Mouse (Mus musculus) pancreas, adult 10 weeks (tissue): ENCODE data around the gene Gm13420. TPM values are rescaled to one million over a fixed set of nuclear protein-coding genes. Genes with fewer than 3 reads are reported as not detected.

Source experiments
- polyA plus RNA-seq: library from polyadenylated mRNA; stranded (reverse); fragments of 350-450 nt; fragmentation: Illumina TruSeq; extraction: RNeasy Lipid Tissue Mini Kit (QIAGEN cat#74804); gene quantifications from one replicate; pipeline ENCODE4 v1.2.3, GENCODE M21; 2015; ENCODE audit warnings: low read depth, low replicate concordance; ENCODE audit not compliant: insufficient read depth

The Gm13420 gene
- polyA plus RNA-seq, result 3.2 TPM

DNA sequence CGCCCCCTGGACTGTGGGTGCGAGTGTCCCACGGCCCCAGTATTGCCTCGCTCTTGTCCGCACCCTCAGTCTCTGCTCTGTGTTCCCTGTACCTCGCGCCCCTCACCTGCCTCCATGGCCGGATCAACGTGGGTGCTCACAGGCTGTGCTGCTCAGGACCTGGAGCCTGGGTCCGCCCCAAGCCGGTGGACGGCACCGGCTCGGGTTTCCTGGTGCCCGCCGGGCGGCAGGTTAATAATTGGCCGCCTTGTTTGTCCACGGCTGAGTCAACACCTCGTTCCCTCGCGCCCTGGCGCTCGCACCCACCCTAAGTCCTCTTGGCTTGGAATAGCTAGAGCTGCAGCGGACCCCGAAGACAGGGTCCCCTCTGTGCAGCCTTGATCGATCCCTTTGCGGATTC, at the start of gene Gm13420:
Gene Gm13420, minus strand, starts transcription at position 189 of the 400 bp plus-strand sequence.

DNA sequence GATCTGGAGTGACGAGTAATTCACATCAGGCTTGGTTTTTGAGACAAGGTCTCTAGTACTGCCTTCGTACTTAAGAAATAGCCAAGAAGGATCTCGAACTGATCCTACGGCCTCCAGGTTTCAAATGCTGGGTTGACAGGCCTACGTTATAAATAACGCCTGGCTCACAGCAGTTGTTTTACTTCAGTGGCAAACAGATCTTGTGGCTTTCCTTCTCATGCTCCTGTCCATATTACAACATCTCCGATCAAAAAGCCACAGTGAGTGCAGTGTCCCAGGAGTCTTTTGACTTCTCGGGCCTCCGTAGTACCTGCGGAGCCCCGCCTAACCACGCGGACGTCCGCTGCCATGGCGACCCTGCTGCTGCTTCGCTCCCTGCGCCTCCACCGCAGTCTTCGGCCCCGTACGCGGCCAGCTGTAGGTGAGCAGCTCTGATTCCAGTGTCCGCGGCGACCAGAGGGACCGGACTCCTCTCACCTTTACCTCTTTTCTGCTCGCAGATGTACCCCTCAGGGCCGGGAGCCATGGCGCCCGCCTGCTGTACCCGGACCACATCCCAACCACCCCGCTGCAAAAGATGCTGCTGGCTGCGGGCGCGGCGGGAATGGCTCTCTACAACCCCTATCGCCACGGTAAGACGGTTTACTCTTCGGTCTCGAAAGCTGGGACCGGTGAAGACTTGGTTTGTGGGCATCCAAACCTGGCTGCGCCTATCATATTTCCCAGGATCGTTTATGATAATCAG, 36.6 kb upstream of the Gm13420 start, which contains the start of gene Trub2:
Gene Trub2, minus strand, starts transcription at position 566 of the 745 bp plus-strand sequence.

DNA sequence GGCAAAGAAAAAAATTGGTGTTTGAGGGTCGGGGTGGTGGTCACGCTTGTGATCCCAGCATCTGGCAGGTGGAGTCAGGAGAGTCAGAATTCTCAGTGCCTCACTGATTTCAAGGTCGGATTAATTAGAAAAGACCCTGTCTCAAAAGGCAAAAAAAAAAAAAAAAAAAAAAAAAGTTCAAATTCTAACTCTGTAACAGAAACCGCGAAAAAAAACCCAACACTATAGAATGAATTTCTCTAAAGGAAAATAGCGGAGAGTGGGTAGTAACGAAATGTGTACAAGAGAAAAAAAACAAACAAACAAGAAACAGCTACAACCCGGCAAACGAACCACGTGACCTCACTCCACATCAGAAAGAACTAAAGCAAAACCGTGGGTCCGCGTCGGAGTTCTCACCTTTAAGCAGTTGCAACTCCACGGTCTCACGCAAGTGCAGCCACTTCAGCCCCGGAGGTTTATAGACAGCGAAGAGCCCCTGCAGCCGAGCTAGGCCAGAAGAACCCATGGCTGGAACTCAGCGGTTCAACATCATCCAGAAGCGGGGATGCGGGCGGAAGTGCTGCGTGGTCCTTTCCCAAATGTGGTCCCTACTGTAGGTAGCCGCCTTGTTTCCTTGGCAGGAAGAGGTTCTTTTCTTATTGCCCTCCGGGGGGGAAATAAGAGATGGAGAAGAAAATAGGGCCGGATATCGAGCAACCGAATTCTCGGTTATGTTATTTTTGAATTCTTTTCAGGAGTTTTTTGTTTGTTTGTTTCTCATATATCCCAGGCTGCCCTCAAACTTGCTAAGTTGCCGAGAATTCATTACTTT, 35.8 kb upstream of the Gm13420 start, which contains the start of gene Coq4:
Gene Coq4, plus strand, starts transcription at position 390 of the 814 bp plus-strand sequence.

Other genes with a start within 250 kb of the Gm13420 start
- gene Rapgef1, start 132.0 kb downstream of the Gm13420 start, polyA plus RNA-seq, result 12.4 TPM
- not detected for gene Gm13547, start 7.6 kb upstream of the Gm13420 start, polyA plus RNA-seq
- 5.1 TPM for gene Coq4, start 35.8 kb upstream of the Gm13420 start, polyA plus RNA-seq
- 4.9 TPM for gene Trub2, start 36.8 kb upstream of the Gm13420 start, polyA plus RNA-seq
- gene Slc27a4, start 50.9 kb upstream of the Gm13420 start, polyA plus RNA-seq, result 7.8 TPM
- 4.5 TPM for gene Urm1, start 68.4 kb upstream of the Gm13420 start, polyA plus RNA-seq
- gene Cercam, start 117.5 kb upstream of the Gm13420 start, polyA plus RNA-seq, result 2.3 TPM
- 15.8 TPM for gene Odf2, start 137.5 kb upstream of the Gm13420 start, polyA plus RNA-seq
- 8.2 TPM for gene Gle1, start 183.7 kb upstream of the Gm13420 start, polyA plus RNA-seq
- 85.5 TPM for gene Sptan1, start 213.9 kb upstream of the Gm13420 start, polyA plus RNA-seq